Mouse (Mus musculus) 416B (cell line): ENCODE results near the gene Ppp3r2.

Experiments used
- DNase-seq: peaks from one replicate; pipeline ENCODE4 v3.0.0; 2011; ENCODE audit warnings: low read depth

The Ppp3r2 gene

DNA sequence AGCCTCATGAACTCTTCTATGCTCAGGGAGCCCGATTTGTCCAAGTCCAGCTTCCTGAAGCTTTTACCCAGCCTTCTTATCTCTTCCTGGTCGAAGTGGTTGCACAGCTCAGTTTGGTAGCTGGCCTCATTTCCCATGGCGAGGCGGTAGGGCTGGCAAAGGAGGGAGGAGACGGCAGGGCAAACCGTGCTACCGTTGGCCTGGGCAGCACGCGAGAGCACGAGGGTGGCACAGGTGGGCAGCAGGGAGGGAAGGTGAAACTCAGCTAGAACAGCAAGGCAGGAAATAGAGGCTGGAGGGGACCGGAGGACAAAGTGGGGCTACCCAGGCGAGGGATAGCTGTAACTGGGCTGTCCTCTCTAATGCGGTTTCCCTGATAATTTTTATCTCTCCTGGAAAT is at the start of gene Ppp3r2:
Gene Ppp3r2, minus strand, starts transcription at position 213 of the 400 bp plus-strand sequence.
- DNase-seq, result no peak

DNA sequence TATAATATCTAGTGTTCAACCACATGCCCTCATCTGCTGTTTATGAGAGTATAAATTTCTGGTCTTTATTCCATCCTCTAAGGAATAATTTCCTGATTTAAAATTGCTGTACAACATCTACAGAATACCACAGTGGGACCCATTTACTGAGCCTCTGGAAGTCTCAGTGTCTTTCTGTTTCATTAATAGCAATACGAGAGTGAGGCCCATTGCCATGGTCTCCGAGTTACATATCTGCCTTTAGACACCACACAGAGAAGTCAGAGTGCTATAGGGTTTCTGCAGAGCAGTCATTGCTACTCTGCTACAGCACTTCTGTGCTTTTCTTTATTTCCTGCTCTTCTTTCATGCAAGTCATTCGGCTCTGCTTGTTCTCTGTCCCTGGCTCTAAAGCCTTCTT is 47.5 kb upstream of the Ppp3r2 start:
- DNase-seq, result no peak

DNA sequence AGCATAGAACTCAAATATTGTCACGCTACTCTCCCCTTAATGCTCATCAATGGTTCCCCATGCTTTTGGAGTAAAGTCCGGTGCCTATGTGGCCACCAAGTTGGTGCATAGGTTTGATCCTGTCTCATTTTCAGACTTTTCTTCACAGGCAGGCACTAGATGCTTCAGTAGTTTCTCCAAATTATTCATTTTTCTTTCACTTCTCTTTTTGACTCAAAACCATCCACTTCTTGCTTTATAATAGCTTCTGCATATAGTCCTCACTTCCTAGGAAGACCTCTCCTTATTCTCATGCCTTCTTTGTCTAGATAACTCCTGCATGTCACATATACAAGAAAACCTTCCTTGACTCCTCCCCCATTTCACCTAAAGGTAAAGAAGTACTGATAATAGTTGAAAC is 42.1 kb upstream of the Ppp3r2 start:
- no peak for DNase-seq

DNA sequence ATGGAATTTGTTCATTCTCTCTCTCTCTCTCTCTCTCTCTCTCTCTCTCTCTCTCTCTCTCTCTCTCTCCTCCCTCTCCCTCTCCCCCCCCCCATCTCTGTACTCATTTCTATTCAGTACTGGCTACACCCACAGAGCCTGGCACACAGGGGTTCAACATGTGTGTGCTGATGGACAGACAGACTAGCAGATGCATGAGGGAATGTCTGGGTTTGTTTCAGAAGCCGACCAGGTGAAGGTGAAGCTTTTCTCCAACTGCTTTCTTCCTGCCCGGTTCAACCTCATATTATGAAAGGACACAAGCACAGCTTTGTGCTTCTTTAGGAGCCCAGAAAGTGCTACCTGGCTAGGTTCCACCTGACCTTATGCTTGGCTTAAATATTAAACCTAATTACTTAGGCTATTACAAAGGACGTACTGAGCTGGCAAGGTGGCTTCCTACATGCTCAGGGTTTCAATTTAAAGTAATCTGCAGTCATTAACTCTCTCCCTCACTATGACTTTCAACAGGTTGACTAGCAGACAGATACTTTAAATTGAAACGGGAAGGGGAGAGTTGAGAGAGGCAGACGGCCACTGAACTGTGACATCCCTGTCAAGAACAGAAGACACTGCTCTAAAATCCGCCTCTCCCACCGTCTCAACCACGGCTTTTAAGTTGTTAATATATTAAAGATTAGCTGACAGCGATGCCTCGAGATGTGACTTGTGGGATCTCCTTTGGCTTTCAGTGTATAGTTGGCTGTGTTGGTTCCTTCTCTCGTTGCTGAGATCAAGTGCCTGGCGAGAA is 9.8 kb upstream of the Ppp3r2 start:
- no peak for DNase-seq

DNA sequence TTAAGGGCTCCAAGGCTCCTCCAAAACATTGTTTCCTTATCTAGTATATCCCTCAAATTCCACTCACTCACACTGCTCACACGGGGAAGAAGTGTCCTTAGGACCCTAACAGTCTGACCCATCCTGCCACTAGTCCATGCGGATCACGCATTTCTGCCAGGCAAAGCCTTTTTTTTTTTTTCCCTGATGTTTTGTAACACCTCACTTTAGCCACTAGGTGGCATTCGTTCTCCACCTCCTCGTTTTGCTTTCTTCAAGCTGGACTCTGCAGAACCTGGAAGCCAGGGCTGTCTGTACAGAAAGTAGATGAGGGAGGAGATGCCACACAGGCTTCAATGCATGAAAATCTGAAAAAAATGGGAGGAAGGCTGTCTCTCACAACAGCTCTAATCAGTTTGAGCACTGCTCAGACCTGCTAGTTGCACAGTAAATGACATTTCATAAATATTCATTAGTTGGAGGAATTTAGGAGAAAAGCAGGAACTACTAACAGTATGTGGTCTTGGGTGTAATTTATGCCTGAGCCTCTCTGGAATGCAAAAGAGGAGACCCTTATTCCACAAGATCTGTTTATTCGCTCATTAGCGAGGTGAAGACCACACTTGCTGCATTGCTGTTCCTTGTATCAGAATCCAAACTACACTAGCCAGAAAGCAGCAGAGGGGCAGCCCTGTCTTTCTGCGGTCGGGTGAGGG is 6.9 kb upstream of the Ppp3r2 start:
- peak; percentile 64 for DNase-seq

DNA sequence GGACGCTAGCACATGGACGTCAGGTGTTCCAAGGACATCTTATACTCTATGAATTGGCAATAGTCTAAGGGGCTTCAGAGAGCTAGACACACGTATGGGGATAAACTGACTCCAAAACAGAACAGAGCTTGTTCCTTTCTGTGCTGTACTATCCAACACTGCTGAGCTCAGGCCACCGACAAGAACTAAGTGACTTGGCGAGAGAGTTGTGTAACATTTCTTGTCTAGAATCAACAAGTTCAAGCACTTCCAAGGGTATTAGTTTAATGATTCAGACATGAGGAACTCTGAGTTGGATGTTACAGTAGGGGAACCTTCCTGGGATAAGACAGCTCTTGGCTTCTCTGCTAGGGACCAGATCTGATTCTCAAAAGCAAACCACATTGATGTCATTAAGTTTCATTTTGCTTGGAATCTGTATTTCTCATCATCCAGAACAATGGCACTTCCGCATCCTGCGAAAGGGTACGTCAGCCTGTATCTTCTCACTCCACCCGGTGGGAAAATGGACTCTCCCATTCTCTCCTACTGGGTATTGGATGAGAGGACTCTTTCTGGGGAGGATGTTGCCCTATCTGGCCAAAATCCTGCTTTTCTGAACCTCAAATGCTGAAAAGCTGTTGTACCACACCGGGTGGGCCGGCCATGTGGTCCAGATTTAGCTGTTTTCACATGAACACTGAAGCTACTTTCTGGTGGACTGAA is 1.5 kb downstream of the Ppp3r2 start:
- DNase-seq, result no peak

DNA sequence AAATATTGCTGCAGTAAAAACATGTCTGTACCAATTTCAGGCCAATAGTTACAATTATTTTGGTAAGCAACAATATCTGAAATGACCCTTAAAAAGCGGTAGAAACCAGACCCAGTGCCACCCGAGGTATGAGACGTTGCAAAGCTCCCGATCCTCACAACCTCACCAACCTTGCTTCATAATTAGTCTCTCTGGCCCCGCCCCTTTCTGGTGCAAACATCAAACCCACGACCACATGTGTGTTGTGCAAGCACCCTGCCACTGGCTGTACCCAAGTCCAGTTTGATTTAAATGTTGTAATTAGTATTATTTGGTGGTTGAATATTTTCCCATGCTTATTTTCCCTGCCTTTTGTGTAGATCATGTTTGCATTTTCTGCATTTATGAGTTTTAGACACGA is 5.0 kb downstream of the Ppp3r2 start:
- DNase-seq, result peak; percentile 62

DNA sequence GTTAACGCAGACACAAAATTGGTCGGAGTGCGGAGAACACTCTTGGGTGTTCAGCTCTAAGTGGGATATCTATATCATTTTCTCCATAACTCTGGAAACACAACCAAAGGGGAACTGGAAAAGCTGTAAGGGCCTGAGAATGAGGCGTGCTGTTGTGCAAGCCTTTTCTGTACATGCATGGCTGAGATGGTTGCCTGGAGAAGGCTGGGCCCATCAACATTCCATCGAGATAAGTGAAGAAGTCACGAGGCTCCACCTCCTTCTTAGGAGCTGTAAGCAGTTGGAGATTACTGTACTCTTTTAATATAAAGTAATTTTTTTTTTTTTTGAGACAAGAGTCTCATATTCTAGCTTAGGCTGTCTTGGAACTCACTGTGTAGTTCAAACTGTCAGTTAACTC is 5.8 kb downstream of the Ppp3r2 start:
- DNase-seq, result no peak

DNA sequence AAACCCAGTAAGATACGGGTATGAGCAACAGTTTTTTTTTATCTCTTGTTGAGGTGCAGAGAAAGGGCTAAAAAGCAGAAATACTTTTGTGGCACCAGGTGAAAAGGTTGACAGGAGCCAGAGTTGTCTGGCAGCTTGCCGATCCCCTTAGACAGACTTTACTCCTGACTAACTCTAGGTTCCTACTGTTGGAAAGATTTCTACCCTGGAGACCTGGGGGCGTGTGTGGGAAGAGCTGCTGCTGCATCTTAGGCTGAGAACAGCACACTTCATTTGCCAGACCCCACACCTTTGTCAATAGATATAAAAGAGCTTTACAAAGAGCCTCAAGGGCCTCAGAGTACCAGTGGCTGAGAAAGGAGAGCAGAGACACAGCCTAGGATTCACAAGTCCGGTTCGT is 17.0 kb downstream of the Ppp3r2 start:
- no peak for DNase-seq

DNA sequence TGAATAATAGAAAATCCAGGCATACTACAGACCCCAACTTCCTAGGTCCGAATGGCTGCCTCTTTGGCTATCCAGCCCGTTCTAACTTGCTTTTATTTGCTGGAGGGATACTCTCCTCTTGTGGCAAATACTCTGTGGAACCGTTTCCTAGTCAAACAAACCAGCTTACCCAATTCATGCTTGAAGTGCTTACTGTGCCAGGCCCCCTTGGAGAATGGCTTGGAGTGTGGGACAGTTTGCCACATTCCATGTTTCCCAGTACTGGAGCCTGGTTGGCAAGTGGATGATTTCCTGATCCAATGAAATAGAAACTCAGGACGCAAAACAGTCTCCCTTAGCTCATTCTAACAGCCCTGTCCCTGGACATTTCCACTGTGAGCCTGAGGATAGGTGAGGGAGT is 19.6 kb downstream of the Ppp3r2 start:
- DNase-seq, result no peak

DNA sequence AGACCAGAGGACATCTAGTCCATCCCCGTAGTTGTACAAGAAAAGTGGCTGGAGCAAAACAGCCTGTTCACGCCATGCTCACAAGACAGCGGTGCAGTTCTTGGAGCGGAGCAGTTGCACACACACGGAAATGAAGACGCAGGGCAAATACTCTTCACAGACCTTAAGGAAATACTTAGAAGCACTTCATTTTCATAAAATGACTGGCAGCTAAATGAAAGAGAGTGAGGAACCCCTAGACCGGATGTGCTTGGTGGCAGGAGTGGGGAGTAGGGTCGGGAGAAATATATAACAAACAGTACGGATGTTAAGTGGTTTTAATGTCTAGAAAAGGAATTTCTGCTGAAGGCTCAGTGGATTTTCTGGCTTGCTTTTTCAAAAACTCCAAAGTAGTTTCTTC is 20.2 kb downstream of the Ppp3r2 start:
- no peak for DNase-seq

DNA sequence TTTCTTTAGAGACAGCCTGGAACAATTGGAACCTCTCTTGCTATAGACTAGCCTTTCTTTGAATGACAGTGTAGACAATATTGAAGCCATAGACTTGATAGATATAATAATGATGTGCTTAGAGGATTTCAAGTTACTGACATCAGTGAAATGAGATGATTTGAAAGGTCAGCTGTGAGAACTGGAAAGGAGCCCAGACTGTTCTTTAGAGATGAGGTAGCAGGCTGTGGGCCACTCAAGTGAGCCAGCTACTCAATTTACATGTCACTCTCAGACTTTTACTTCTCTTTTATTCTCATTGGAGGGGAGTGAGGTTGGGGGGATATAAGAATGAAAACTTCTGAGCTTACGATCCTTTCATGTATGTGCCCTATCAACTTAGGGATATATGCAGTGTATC is 22.4 kb downstream of the Ppp3r2 start:
- DNase-seq, result no peak

DNA sequence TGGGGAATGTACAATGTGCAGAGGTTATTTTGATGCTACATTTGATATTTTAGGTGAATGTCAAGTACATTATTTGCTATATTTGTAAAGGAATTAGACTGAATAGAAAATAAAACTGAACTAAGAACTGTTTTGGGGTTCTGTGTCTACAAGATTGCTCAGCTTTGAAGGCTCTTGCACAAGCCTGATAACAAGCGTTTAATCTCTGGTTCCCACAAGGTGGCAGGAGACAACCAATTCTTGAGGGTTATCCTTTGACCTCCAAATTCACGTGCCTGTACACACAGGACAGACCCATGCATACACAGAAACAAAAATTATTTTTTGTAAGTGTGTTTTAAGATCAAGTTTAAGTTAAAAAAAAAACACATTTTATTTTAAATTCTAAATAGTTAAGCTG is 41.9 kb downstream of the Ppp3r2 start:
- peak; percentile 34 for DNase-seq

DNA sequence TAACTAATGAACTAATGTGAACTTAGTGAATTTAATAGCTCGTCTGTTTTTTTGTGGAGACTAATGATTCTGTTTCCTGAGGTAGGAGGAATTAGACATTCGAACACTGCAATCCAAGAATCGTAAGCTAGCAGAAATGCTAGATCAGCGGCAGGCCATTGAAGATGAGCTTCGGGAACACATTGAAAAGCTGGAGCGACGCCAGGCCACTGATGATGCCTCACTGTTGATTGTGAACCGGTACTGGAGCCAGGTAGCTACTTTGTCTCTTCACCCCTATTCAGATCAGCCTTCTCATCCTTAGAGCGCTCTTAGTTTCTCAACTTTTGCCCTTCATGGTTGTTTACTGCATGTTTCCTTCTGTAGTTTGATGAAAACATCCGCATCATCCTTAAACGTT is 44.0 kb downstream of the Ppp3r2 start:
- DNase-seq, result no peak

DNA sequence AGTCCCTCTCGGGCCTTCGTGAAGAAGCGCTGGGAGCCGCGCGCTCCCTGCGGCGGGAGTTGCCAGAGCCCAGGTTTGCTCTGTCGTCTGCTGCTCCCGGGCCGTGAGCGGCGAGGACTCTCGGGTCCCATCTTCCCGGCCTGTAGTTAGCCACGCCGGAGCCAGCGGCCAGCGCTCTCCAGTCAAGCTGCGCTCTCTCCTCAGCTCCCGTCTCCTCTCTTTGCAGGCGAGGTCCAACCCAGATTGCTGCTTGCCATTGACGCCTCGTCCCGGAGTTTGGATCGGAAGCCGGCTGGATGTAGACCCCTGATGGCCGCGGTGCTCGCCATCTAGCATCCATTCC is 49.7 kb downstream of the Ppp3r2 start:
- DNase-seq, result no peak

DNA sequence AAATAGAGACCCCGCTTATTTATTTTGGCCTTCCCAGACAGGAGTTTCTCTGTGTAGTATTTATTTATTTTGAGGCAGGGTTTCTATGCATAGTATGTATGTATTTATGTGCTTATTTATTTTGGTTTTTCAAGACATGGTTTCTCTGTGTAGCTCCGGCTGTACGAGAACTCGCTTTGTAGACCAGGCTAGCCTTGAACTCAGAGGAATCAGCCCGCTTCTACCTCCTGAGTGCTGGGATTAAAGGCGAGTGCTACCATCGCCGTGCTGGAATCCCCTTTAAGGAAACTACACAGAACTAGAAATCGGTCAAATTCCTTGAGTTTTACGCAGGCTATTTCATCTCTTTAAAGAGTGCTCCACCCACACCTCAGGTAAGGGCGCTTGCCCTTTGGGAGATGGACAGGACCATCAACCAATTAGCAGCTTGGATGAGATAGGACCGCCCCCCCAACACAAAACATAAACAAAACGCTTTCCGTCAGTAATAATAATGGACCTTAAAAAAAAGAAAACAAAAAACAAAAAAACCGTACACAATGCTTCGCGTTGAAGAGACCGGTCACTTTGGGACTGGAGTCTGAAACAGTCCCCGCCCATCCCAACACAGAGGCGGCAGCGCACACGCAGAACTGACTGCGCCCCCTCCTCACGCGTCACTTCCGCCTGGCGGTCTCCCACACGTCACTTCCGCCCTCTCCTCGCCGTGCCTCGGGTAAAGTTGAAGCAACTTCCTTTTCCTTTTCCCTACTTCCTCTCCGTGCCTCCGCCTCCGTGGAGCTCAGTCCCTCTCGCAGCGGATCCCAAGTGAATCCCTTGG is 50.3 kb downstream of the Ppp3r2 start, which contains the start of gene Rnf20:
Gene Rnf20, plus strand, starts transcription at position 688 of the 820 bp plus-strand sequence.
- DNase-seq, result peak; percentile 97

DNA sequence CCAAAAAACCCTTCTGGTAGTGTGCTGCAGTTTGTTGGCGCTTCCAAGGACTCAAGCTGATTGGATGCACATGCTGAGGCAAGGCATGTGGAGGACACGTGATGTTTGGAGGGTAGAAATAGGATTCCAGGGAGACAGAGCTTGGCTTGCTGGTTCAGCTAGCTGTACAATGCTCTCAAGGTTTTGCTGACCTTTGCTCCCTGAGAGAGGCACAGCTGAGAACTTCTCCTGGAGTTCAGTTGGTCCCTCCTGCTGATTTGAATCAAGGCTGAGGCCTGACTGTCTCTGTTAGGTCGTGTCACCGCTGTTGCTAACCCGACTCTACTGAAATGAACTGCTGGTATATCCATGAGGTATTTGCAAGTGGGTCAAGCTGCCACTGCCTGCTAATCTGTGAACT is 52.9 kb downstream of the Ppp3r2 start:
- DNase-seq, result no peak
